Mouse (Mus musculus) liver, postnatal 0 days (tissue): Measurements from ENCODE around the gene Tmtc1. TPM values are rescaled to one million over a fixed set of nuclear protein-coding genes. Genes with fewer than 3 reads are reported as not detected.

Experiments
- ATAC-seq: fragments of 200-750 bp; cut with Nextera tagmentation; 2 replicates; pipeline ENCODE4 v1.8.0; 2017; ENCODE audit warnings: mild to moderate bottlenecking, moderate library complexity
- DNase-seq: peaks from one replicate; pipeline ENCODE4 v3.0.0-alpha.2; 2016
- H3K27ac ChIP-seq: fragments of 300-500 bp; sonication (generic); 2 replicates; pipeline ENCODE4 v1.5.1; 2014; ENCODE audit warnings: antibody characterized with exemption, moderate library complexity, mild to moderate bottlenecking, low read depth
- H3K27me3 ChIP-seq: fragments of 300-500 bp; sonication (generic); 2 replicates; pipeline ENCODE4 v1.6.1; 2014; ENCODE audit warnings: low read length, control low read depth, mixed read lengths; ENCODE audit not compliant: insufficient read depth
- H3K36me3 ChIP-seq: fragments of 300-500 bp; sonication (generic); replicated peaks from 2 replicates; pipeline ENCODE4 v1.6.1; 2014; ENCODE audit warnings: mild to moderate bottlenecking, control low read depth, low read length, moderate library complexity, mixed read lengths; ENCODE audit not compliant: insufficient read depth
- H3K4me1 ChIP-seq: fragments of 300-500 bp; sonication (generic); 2 replicates; pipeline ENCODE4 v1.6.1; 2014; ENCODE audit warnings: antibody characterized with exemption, mild to moderate bottlenecking, control low read depth; ENCODE audit not compliant: insufficient read depth
- H3K4me2 ChIP-seq: fragments of 300-500 bp; sonication (generic); 2 replicates; pipeline ENCODE4 v1.6.1; 2014; ENCODE audit warnings: low read depth, mild to moderate bottlenecking, low read length, moderate library complexity, mixed read lengths
- H3K4me3 ChIP-seq: fragments of 300-500 bp; sonication (generic); 2 replicates; pipeline ENCODE4 v1.5.1; 2014; ENCODE audit warnings: low read depth, low read length
- H3K9ac ChIP-seq: fragments of 300-500 bp; sonication (generic); replicated peaks from 2 replicates; pipeline ENCODE4 v1.6.1; 2014; ENCODE audit warnings: mild to moderate bottlenecking, moderate library complexity
- H3K9me3 ChIP-seq: fragments of 300-500 bp; sonication (generic); 2 replicates; pipeline ENCODE4 v1.6.1; 2016; ENCODE audit warnings: mild to moderate bottlenecking, control low read depth, low read length, mixed read lengths
- CTCF ChIP-seq: sonication (generic); IDR thresholded peaks from 2 replicates; pipeline ENCODE4 v1.5.1; 2016; ENCODE audit warnings: antibody characterized with exemption, low read depth
- EP300 ChIP-seq: IDR thresholded peaks from 2 replicates; pipeline ENCODE4 v1.6.1; 2016; ENCODE audit warnings: antibody characterized with exemption, low read depth, mild to moderate bottlenecking
- WGBS: fragments of 180-500 bp; shearing (Covaris S2); extraction: QIAGEN DNeasy Blood & Tissue Kit; methylation state at CpG from one replicate; pipeline ENCODE4 v1.1.7; 2014; ENCODE audit not compliant: insufficient replicate concordance; 5-methylcytosine and 5-hydroxymethylcytosine counted together
- polyA plus RNA-seq: library from polyadenylated mRNA; unstranded; fragments of >200 nt; fragmentation: Nextera tagmentation; extraction: Ambion mirVana; gene quantifications from 2 replicates; pipeline ENCODE4 v1.2.1, GENCODE M21; 2015

Tmtc1 gene
- polyA plus RNA-seq, 1 experiment from 2014 or later, result 0.12 TPM

DNA sequence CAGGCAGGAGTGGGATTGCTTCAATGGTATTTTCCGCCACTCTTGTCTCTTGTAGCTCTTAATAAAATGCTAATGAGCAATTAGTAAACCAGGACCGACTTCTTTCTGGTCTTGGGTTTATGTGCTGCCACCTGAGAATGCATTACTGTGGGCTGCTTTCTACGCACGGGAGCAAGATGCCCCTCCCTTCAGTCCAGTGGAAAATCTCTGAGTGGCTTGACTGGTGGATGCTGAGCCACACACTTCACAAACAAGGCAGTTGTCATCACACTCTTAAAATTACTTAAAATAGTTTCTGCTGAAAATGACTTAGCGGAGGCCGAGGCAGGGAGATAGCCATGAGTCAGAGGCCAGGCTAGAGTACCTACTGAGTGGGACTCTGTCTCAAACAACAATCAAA, 116.1 kb downstream of the Tmtc1 start:
- WGBS, result 68% methylated on average over 6 of the region's 6 CpGs
- Histone ChIP-seq H3K4me1 (no peaks in the 10 kb centered on the region), H3K9ac (no peak overlapping the region), H3K27ac (no peak overlapping the region), H3K4me2 (no peak overlapping the region), H3K27me3 (no peaks in the 10 kb centered on the region), H3K36me3 (no peaks in the 10 kb centered on the region), H3K4me3 (no peak overlapping the region), H3K9me3 (no peaks in the 10 kb centered on the region)
- ATAC-seq, result no peak
- no peak for DNase-seq
- no peak for TF ChIP-seq CTCF
- TF ChIP-seq EP300, result no peak

DNA sequence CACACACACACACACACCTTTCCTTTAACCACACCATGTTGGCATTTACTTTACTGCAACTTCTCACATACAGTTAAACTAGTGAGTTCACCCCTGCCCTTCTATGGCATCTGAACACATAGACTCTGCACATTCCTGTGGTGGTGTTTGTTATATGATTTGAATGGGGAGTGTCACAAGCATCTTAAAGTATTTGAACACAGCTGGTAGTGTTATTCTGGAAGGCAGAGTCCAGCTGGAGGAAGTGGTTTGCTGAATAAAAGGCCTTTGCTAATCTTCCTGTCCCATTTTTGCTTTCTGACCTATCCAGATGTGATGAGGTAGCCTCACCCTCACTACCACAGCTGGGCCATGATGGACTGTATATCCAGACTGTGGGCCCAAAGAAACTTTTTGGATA, 125.5 kb downstream of the Tmtc1 start:
- no peaks in the 10 kb centered on the region for H3K9me3 ChIP-seq
- ATAC-seq, result no peak; the same call in 1 of the 2 replicates

DNA sequence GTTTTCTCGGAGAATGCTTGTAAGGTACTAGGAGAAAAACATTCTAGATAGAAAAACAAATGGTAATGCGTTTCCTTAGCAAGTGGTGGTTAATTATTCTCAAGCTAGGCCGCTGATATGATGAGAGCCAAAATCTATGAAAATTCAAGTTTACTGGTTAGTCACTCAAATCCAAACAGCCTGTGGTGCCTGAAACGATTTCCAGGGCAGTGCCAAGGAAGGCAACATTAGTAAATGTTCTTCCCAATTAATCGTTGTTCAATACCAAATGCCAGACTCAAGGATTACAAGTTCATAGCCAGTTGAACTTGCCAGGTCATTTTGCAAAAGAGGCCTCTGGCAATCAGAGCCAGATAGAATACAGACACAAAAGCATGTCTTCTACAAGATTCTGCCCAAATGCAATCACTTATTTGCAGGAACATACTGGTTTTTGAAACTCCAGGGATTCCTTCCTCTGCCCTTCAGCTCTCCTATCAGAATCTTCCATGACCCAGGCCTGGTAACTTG, 128.6 kb downstream of the Tmtc1 start:
- no peak overlapping the region for H3K9ac ChIP-seq
- TF ChIP-seq CTCF (no peak), EP300 (no peak)
- ATAC-seq (no peak), DNase-seq (no peak)
- H3K27ac ChIP-seq, result no peak overlapping the region
- WGBS, result 61% methylated on average over 5 of the region's 5 CpGs
- H3K36me3 ChIP-seq, result no peaks in the 10 kb centered on the region
- H3K4me3 ChIP-seq, result no peak overlapping the region
- no peaks in the 10 kb centered on the region for H3K27me3 ChIP-seq
- H3K4me1 ChIP-seq, result no peaks in the 10 kb centered on the region
- no peak overlapping the region for H3K4me2 ChIP-seq
- H3K9me3 ChIP-seq, result no peaks in the 10 kb centered on the region

More for the DNA sequence above, 125.5 kb downstream of the Tmtc1 start:
- Histone ChIP-seq H3K4me3 (no peak overlapping the region), H3K4me1 (no peaks in the 10 kb centered on the region), H3K27ac (no peak overlapping the region), H3K4me2 (no peak overlapping the region), H3K27me3 (no peaks in the 10 kb centered on the region), H3K9ac (no peak overlapping the region), H3K36me3 (no peaks in the 10 kb centered on the region)
- no peak for DNase-seq
- no peak for TF ChIP-seq EP300
- no peak for TF ChIP-seq CTCF

DNA sequence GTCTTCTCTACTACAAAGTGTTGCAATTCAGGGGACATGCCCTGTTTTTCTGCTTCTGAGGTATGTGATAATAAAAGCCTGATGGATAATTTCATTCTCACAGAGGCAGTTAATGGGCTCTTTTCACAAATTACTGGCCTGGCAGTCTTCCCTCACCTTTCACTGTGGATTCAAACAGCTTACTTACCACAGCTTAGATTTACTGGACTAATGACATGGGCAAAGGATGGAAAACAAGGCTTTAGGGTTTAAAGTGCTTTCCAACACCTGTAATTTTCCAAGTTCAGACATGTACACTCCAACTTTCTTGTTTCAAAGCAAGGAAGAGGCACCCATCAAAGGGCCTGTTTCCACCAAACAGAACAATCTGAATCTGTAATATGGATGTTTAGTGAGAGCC, 129.1 kb downstream of the Tmtc1 start:
- Histone ChIP-seq H3K9ac (no peak overlapping the region), H3K27me3 (no peaks in the 10 kb centered on the region), H3K36me3 (no peaks in the 10 kb centered on the region), H3K4me3 (no peak overlapping the region), H3K4me1 (no peaks in the 10 kb centered on the region), H3K4me2 (no peak overlapping the region), H3K27ac (no peak overlapping the region), H3K9me3 (no peaks in the 10 kb centered on the region)
- DNase-seq, result no peak
- TF ChIP-seq EP300 (no peak), CTCF (no peak)
- no peak for ATAC-seq

DNA sequence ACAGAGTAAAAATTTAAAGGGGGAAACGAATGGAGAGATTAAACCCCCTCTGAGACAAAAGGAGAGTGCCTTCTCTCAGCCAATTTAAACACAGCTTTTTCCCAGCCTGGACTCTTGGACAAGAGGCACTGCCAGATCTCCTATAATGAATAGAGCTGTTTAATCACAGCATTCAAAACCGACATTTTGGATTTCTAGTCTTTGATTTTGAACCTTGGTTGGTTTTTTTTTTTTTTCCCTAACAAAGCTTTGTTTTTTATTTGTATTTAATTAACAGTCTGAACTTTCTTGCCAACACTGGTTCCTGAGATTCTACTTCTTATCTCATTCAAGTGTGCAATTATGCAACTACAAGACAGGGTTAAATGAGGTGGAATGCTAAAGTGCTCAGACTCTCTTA, 133.2 kb downstream of the Tmtc1 start:
- ATAC-seq (no peak), DNase-seq (no peak)
- TF ChIP-seq CTCF (no peak), EP300 (no peak)
- no peaks in the 10 kb centered on the region for H3K36me3 ChIP-seq
- WGBS, result 38% methylated on average over 2 of the region's 2 CpGs
- no peak overlapping the region for H3K27ac ChIP-seq
- no peak overlapping the region for H3K9ac ChIP-seq
- H3K4me1 ChIP-seq, result no peaks in the 10 kb centered on the region
- no peaks in the 10 kb centered on the region for H3K27me3 ChIP-seq
- H3K9me3 ChIP-seq, result no peaks in the 10 kb centered on the region
- no peak overlapping the region for H3K4me2 ChIP-seq
- H3K4me3 ChIP-seq, result no peak overlapping the region

DNA sequence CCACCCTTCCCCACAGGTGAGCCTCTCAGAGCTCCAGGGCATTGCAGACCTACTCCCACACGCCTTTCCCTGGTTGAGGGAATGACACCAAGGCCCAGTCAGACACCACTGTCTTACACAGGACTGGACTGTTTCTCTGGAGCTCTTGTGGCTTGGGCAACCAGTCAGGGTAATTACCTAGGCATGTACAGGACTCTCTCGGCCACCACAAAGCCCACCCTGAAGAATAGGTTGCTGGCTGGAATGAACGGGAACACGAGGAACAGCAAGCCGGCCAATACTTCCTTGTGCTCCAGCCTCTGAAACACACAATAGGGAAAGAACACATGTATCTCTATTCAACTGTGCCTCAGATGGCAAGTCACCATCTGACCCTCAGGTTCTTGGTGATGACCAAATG, 138.4 kb downstream of the Tmtc1 start:
- no peaks in the 10 kb centered on the region for H3K36me3 ChIP-seq
- H3K27ac ChIP-seq, result no peak overlapping the region
- no peaks in the 10 kb centered on the region for H3K27me3 ChIP-seq
- ATAC-seq (no peak), DNase-seq (no peak)
- H3K9me3 ChIP-seq, result no peaks in the 10 kb centered on the region
- 74% methylated on average over 5 of the region's 5 CpGs for WGBS
- no peaks in the 10 kb centered on the region for H3K4me1 ChIP-seq
- no peak overlapping the region for H3K4me2 ChIP-seq
- TF ChIP-seq EP300 (no peak), CTCF (no peak)
- H3K9ac ChIP-seq, result no peak overlapping the region
- no peak overlapping the region for H3K4me3 ChIP-seq

DNA sequence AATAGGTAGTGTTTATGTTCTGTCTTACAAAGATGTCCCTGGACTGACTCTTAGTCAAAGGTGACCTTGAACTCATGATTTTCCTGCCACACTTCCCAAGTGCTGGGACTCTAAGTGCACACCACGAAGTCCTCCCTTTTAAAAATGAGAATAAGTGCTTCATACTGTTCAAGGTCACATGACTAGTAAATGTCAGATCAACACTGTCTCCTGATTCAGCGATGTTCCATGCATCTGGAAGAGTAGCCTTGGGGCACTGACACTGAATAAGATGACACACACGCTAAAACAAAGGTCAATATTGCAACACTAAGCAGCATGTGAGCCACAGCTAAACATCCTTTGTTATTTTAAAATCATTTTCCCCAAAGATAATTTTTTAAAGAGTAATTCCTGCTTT, 139.0 kb downstream of the Tmtc1 start:
- Histone ChIP-seq H3K4me2 (no peak overlapping the region), H3K9ac (no peak overlapping the region), H3K4me3 (no peak overlapping the region), H3K27me3 (no peaks in the 10 kb centered on the region), H3K4me1 (no peaks in the 10 kb centered on the region), H3K27ac (no peak overlapping the region), H3K9me3 (no peaks in the 10 kb centered on the region), H3K36me3 (no peaks in the 10 kb centered on the region)
- WGBS, result 46% methylated on average over 3 of the region's 3 CpGs
- ATAC-seq (no peak), DNase-seq (no peak)
- TF ChIP-seq EP300 (no peak), CTCF (no peak)
